Mouse (Mus musculus) MN1 (cell line): ENCODE results near the gene Agbl1.
"Not testable (repeated sequence)": the region's sequence is repeated elsewhere in the genome, so short reads cannot be mapped to it uniquely, and the experiment has no call there.

Experiments
- DNase-seq: peaks from one replicate; pipeline ENCODE4 v3.0.0-alpha.2; 2016; ENCODE audit warnings: low spot score

Gene Agbl1

GRCm38 (mm10) chr7:76594566-76595079 lies 364.9 kb downstream of the Agbl1 start:
- DNase-seq = peak; percentile 63

- DNase-seq = no peak
Measured at GRCm38 (mm10) chr7:76597812-76598211, 368.1 kb downstream of the Agbl1 start.

DNA sequence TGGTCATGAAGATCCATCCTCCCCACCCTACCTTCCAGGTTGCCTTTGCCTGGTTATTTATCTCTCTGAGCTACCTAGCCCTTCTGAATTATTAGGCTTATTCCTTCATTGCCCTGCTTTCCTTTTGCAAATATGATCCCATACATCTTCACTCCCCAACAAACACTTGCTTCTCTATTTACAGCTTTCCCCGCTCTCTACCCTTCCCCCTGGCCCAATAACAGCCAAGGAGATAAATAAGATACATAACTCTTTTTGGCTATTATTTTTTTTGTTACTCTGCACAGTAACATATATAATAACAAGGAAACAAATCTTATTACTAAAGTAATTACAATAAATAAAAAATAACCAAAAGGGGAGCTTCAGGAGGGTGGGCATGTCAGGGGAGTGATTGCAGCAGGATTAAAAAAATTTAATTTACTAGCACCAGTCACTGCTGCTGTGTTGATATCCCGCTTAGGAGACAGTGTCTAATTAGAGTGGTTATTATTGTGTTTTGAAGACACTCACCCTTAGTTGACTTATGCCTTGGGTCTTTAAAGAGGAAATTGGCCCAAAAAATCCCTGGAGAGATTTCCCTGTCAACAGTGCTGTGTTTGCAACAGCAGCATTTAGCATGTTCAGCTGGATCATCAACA lies 370.5 kb downstream of the Agbl1 start:
- DNase-seq = peak; percentile 59

GRCm38 (mm10) chr7:76629528-76629927 lies 399.8 kb downstream of the Agbl1 start:
- DNase-seq = no peak

DNA sequence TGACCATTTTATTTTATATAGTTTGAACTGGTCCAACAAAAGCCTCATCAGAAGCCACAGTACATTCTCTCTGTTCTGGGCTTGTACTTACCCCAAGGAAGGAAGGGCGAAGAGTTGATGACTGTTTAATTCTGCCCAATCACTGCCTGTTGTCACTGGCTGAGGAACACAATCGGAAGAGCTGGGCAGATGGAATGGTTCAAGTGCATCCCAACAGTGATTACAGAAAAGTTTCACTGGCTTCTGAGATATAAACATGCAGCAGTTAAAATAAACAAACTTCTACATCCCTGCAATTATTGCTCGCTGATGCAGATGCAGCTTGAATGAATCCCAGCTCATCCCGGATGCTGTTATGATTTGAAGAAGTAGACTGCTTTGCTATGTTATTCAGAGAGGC lies 421.3 kb downstream of the Agbl1 start:
- DNase-seq = no peak

GRCm38 (mm10) chr7:76661072-76661471 lies 431.4 kb downstream of the Agbl1 start:
- DNase-seq = no peak

GRCm38 (mm10) chr7:76674856-76675255 lies 445.2 kb downstream of the Agbl1 start:
- DNase-seq = no peak

- no peak for DNase-seq
Measured at GRCm38 (mm10) chr7:76701224-76701623, 471.5 kb downstream of the Agbl1 start.

DNA sequence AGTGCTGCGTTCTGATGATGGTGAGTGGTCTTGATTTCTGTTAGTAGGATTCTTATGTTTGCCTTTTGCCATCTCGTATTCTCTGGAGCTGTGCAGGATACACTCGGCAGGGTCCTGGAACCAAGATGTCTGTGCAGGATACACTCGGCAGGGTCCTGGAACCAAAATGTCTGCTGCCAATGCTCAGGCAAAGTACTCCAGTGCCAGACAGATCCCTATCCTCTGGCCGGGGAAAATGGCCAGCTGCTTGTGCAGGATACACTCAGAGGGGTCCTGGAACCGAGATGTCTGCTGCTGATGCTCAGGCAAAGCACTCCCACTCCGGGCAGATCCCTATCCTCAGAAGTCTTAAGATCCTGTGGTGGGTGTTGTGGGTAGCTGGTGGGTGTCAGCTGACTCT lies 502.5 kb downstream of the Agbl1 start:
- DNase-seq = not testable (repeated sequence)

DNA sequence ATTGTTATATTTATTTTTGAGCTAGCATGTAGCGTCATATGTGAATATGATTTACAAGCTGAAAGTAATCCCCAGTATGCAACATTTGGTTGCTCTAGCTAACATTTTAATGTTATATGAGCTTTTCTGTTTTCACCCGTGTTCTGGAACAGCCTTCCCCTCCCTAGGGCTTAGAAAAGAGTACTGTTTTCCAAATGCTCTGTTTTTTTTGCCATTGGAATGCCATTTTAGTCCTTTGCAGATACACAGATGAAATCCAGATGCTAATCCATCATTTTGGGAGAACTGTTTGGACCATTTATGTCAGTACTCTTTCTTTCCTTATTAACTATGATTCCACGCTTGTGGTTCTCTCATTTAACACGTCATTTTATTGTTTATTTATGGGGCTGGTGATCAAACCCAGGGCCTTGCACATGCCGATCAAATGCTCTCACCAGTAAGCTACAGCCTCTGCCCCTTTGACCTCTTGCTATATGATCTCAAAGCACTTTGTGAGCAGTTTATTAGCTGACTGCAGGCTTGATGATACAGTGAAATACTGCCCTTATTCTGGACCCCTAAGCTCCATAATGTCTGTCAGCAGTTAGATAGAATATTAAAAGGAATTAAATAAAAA lies 547.7 kb downstream of the Agbl1 start:
- peak; percentile 53 for DNase-seq

- no peak for DNase-seq
Measured at GRCm38 (mm10) chr7:76780446-76780845, 550.8 kb downstream of the Agbl1 start.

GRCm38 (mm10) chr7:76788561-76789306 lies 559.0 kb downstream of the Agbl1 start:
- DNase-seq = no peak

DNA sequence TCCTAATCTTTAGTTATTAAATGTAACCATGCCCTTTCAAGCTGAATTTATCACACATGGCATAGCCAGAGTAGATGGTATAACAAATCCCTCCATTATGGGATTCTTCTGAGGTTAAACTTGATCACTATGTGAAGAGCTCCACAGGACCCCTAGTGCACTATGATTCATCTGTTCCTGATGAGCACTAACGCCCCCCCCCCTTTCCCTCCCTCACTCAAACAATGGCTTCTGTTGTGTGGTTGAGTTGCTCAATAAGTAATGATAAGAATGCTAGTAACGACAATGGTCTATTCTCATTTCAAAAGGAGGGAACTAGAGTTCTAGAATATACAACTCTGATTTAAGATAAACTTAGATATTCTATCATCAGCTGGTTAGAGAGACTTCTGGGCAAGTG lies 560.4 kb downstream of the Agbl1 start:
- no peak for DNase-seq

DNA sequence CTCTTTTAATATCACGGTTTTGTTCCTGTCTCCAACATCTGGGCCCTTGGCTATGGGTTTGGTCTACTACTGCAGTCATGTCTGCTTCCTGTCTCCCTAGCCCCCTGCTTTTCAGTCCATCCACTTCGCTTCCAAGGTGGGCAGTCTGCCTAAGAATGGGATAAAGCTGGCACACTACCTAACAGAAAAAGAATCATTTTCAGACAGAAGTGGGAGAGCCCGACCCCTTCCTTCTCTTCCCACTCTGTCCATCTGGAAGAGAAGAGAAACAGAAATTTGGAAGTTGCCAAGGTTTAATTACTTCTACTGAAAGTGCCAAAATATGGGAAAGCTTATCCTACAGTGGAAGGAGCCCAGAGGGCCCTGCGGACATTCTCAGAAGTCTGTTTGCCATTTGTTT lies 561.6 kb downstream of the Agbl1 start:
- DNase-seq = no peak

GRCm38 (mm10) chr7:76810003-76810402 lies 580.3 kb downstream of the Agbl1 start:
- no peak for DNase-seq

DNA sequence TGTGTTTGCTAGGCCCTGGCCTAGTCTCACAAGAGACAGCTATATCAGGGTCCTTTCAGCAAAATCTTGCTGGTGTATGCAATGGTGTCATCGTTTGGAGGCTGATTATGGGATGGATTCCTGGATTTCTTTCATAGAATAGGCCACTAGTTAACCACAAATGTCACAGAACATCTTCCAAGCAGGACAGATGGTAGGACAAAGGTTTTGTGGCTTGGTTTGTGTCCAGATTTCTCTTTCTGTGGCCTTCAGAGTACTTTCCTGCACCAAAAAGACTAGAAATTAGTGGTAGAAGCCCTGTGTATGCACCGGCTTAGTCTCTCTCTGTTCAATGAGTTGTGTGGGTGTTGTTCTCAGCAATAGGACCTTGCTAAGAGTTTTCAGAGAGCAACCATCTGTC lies 590.9 kb downstream of the Agbl1 start:
- no peak for DNase-seq

DNA sequence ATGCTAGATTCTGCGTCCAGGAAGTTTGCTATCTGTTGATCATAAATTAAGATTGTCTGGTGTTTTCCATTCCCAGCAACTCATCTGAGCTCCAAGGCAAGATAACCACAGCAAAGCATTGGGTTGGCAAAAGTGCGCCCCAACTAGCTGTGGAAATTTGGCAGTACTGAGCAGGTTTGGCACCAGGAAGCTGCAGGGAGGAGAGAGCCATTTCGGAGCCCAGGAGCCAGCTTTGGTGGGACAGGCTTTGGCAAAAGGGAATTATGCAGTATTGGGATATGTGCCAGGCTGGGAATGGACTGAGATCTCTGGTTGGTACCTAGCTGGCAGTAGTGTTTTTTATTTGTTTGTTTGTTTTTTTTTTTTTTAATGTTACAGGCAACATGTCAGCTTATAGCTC lies 612.5 kb downstream of the Agbl1 start:
- DNase-seq = peak; percentile 9

DNA sequence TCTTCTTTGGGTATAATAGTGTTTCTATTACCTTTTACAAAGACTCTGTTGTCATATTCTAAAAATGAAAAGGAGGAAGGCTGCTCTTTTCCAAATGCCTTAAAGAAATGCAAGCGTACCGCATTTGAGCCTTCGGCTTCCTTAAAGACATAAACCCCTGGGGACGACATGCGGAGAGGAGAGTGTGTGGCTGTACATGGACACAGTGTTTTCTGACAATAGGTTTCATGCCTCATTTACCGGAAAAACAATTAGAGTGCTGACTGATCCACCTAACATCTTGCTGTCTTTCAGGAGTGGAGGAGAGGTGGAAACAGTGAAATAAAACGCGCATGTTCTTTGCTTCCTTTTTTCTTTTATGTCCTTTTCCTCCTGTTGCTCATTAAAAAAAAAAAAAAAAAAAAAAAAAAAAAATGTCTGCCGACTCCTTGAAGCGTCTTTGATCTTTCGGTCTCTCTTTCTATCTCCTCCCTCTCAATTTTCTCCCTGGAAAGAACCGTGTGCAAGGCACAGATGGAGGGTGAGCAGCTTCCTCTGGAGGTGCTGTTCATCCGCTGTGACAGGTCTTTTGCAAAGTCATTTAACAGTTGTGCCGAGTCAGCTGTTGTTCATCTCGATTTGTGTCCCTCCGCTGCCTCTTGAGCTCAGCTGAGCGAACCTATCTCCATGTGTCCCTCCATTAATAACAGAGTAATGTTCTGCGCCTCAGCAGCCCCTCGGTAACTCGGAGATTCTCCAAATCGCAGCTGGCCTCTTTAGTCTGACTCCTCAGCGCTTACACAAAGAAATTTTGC lies 659.9 kb downstream of the Agbl1 start:
- DNase-seq = peak; percentile 10

DNA sequence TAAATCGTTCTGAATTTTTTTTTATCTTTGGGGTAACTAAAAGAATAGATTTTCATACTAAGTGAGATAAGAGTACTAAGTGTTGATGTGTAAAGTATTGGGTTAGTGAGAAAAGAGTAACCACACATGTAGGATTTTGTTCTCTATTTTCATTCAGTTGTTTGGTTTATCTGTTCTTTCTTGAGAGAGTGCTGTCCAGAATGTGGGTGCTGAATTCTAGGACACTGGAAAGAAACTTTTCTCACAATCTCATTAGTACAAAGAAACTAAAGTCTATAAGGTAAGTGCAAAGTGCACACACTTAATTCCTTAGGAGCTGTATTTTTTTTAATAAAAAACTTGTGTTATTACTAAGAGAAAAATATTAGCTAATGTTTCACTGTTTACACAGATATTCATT lies 674.4 kb downstream of the Agbl1 start:
- no peak for DNase-seq

- no peak for DNase-seq
Measured at GRCm38 (mm10) chr7:76911672-76912071, 682.0 kb downstream of the Agbl1 start.

DNA sequence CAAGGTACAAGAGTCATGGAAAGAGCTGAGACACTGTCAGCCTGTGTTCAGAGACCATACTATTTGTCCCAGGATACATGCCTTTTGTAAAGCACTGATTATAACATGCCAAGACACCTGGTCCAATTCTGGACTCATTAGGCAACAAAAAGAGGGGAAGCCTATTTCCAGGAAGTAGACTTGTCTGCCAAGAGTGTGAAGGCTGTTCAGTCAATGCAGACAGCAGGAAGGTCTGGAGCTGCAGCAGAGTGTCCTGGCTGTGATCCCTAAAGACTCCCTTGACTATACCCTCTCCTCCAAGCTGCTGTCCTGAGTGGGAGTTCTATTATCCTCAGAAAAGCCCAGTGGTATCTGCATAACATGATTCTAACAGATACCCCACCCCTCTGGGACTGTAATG lies 689.2 kb downstream of the Agbl1 start:
- DNase-seq = no peak

GRCm38 (mm10) chr7:76921671-76922070 lies 692.0 kb downstream of the Agbl1 start:
- DNase-seq = no peak
